Mouse (Mus musculus) heart, adult 11 months (tissue): ENCODE measurements around the gene Shld2.

Source experiments
- DNase-seq: peaks from one replicate; pipeline ENCODE4 v3.0.0; 2022

The Shld2 gene

DNA sequence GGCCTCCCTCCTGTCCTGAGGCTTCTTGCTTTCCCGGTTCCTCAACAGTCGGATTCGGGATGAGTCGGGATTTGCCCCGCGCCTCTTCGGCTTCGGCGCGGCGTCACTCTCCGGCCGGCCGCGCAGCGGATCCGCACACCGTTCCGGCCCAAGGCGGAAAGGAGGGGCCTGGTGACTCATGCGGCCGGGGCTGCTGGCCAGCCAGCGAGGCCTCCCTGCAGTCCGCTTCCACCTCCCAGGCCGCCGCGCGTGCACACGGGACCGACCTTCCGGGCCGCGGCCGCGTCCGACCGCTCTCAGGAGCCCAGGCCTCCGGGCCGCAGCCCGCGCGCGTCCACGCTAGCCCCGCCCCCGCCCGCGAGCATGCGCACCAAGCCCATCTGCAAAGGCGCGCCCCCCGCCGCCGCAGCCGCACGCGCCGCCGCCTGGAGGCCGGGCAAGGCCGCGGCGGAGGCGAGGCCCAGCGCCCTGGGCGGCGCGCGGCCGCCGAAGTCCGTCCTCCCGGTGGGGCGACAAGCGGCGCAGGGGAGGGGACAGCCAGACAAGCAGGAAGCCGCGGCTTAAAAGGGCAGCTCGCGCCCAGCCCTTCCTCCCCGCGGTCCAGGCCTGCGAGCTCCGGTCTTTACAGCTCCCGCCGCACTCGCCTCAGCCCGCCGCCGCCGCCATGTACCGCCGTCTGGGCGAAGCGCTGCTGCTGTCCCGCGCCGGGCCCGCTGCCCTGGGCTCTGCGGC is at the start of gene Shld2, which contains the start of gene Glud1:
Gene Shld2 (minus strand): TSS at position 260 of the 732 bp plus-strand sequence.
Gene Glud1 (plus strand): TSS at position 494 of the 732 bp plus-strand sequence.
- peak; percentile 100 for DNase-seq

DNA sequence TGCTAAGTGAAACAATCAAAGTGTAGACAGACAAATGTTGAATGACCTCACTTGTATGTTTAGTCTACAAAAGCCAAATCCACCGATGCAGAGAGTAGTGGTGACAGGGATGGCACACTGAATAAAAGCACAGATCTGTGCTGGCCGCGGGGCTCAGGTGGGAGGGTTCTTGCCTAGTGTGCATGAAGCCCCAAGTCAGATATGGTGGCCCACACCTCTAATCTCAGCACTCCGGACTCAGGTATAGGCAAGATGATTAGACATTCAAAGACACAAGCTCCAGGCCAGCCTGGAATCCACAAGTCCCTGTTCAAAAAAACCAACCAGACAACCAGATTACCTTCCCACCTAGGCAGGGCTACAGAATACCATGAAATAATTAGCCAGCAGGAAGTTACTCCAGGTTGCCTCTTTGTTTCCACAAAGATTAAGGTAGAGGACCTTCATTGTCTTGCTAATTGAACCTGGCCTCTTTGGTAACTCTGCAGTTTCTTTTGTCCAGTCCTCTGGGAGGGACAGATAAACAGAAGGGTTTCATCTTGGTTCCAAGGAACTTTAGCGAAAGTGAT is 49.5 kb upstream of the Shld2 start:
- DNase-seq: no peak

DNA sequence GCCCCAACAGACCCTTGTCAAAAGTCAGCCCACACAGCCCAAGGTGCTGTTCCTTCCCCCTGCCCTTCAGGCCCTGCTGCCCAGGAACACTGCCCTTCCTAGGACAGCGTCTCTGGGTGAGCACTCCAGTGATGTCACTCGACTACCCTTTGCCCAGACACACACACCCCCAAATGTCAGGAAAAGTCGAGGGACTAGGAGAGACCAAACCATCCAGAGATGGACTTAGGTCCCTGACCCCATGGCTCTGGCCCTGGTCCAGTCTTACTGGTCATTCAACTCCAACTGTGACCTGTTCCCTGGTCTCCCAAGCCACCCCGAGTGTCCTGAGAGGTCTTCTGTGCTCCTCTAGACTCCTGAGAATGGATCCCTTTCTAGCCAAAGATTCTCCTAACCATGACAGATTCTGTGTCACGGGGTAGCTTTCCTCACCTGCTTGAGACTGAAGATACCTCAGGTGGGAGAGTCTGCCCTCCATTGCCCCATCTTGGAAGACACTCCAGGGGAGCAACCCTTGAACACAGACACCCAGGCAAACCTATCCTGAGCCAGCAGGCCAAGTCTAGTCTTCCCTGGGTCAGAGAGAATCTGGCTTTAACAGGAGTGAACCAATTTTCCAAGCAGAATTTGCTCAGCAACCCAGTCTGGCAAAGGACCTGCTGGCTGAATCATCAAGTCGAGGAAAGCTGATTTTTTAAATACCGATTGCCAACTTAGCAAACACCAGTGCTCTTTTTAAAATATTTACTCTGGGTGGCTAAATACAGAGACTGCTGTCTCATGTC is 47.6 kb upstream of the Shld2 start:
- peak; percentile 92 for DNase-seq

DNA sequence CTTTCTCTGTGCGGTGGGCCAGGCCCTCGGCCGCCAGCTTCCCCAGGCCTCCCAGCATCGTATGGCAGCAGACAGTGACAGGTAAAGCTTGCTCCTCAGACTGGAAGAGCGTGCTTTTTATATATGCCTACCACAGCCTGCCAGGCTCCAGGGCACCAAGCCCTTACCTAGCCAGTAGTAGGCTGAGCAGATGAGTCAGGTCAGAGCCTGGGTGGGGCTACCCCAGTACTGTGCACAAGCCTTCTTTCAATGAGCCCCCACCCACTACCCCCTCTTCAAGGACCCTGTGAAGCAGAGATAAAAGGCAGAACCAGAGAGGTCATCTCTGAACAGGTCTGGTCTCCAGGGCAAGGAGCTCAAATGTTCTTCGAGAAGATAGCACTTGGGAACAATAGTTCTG is 45.0 kb upstream of the Shld2 start, which contains the start of gene Fam25c:
Gene Fam25c (minus strand): TSS at position 133 of the 400 bp plus-strand sequence.
- peak; percentile 85 for DNase-seq

DNA sequence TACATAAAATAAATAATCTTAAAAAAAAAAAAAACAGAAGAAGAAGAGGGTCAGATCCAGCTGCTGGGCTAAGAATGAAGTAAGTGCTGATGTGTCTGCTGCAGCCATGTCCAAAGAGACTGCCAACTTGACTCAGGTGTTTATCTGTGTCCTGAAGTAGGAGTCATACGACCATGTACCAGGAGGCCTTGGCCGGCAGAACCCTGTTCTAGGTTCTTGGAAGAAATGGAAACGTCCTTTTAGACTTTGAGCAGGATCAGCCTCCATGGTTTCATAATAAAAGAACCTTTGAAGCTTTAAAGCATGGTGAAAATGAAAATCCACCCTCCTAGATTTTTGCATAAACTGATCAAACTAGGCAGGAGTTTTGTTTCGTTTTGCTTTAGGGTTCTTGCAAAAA is 44.2 kb upstream of the Shld2 start:
- no peak for DNase-seq

DNA sequence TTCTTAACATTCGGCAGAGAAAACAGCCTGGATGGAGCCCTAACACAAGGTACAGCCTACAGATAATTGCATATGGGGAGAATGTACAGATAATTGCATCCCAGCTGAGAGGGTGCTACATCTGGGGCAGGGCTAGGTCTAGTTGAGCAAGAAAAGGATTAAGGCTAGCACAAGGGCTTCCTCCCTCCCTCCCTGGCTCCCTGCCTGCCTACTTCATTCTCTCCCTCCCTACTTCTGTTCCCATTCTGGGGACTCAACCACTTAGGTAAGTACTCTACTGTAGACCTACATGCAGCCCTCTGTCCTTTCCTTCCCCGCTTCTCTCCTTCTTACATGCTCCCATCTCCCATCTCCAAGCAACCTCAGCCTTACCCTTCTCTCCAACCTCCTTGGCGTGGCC is 43.0 kb upstream of the Shld2 start:
- no peak for DNase-seq

DNA sequence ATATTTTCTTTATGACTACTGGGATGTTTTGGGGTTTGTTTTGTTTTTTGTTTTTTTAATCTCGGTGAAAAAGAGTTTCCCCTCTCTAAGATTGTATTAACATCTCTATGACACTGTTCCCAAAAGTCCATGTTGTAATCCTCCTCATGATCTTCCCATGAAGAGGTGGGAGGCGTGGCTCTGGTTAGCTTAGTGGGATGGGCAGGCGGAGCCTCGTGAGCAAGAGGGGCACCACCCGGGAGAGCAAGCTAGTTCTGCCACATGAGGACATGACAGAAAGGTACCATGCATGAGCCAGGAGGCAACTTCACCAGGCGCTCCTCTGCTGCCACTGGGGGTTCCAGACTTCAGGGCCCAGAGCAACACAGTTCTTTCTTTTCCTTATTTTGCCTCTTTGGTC is 42.2 kb upstream of the Shld2 start:
- DNase-seq: peak; percentile 57

DNA sequence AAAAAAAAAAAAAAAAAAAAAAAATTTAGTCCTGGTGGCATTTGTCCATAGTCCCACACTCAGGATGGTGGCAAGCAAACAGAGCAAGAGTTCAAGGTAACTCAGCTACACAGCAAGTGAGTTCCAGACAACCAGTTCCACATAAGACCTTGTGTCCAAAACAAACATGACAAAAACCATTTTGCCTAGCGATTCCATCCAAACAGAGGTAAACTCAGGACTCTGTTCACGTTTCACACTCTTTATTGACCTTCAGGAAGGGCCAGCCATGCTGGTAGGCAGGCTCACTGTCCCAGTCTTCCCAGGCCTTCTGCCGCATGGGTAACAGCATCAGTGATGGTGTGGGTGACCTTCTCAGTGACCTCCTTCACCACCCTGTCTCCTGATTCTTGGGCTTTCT is 41.4 kb upstream of the Shld2 start:
- no peak for DNase-seq

DNA sequence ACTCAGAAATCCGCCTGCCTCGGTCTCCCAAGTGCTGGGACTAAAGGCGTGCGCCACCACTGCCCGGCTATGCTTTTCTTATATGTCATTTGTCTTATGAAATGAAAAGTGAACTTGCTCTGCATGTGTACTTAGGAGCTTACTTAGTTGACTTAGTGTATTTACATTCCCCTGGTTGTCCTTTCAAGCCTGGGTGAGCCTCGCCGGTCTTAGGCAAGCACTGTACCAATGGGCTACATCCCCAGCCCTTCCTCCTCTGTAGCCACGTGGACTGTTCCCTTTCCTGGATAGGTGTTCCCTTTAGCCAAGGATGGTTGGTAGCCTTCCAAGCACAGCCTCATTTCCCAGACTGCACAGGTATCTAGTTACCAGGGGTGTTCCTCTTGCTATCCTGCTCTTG is 38.7 kb upstream of the Shld2 start:
- peak; percentile 71 for DNase-seq

DNA sequence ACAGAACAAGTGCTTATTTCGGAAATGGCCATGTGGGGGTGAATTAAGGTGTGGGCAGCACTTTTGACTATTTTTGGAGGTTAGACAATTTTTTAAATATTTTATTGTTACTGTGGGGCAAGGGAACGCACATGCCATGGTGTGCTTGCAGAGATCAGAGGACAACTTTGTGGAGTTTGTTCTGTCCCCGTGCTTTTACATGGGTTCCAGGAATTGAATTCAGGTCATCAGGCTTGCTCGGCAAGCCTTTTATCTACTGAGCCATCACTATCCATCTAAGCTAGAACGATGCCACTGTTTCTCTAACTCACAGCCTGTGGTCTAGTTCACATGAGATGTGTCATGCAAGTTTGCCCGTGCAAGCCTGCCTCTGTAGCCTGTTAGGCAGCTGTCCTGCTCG is 38.0 kb upstream of the Shld2 start:
- peak; percentile 73 for DNase-seq

DNA sequence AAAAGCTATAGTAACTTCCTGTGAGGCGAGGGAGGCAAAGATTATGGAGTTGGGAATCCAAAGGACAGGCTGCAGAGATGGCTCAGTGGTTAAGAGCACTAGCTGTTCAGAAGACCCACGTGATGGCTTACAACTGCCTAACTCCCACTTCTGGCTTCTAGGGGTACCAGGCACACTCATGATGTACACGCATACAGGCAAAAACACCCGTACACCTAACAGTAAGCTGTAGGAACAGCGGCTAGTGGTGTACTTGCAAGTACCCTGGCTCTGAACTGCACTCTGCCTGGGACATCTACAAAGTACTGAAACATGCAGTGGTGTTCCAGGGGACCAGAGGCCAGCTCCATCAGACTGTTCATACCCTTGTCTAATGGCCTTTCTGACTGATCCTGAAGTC is 36.8 kb upstream of the Shld2 start:
- DNase-seq: peak; percentile 71

DNA sequence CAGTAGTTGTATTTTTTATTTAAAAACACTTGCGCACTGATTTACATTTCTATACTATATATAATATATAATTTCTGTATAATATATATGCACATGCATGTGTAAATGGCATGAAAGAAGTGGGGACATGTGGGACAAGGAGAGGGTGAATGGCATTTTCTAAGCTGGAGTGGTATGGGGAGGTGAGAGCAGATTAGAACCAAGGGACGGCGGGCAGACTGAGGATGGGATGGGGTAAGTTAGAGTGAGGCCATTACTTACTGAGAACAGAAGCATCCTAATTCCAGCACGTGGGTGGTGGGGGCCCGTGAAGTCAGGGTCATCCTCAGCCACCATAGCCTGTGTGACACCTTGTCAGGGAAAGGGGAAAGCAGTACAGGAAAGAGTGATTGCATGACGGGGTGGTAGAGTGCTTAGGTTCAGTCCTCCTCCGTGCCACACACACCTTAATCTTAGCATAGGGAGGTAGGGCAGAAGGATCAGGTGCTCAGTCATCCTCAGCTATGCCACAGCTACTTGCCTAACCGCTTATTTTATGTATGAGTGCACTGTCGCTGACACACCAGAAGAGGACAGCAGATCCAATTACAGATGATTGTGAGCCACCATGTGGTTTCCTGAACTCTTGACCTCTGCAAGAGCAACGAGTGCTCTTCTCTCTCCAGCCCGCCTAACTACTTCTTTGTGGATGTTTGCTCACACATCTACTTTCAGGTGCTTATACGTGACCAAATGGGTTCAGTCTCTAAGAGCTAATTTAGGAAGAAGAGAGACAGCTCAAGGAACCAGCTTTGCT is 35.7 kb upstream of the Shld2 start:
- no peak for DNase-seq

DNA sequence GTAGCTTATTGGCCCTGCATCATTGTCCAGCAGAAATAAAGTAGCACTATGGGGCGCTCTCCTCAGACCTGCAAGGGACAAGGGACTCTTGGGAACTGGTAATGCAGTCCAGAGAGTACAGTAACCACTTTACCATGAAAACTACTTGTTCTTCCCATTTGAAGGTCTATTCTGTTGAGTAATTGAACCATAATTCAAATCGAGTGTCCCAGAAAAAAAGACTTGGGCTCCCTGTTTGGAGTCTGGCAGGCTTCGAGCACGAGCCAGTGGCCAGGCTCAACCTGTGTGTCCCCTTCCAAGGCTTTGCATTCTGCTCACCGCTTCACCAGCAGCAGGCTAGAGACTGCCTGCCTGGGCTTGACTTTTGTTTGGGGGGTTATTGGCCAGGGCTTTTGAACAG is 34.1 kb upstream of the Shld2 start:
- DNase-seq: peak; percentile 66

DNA sequence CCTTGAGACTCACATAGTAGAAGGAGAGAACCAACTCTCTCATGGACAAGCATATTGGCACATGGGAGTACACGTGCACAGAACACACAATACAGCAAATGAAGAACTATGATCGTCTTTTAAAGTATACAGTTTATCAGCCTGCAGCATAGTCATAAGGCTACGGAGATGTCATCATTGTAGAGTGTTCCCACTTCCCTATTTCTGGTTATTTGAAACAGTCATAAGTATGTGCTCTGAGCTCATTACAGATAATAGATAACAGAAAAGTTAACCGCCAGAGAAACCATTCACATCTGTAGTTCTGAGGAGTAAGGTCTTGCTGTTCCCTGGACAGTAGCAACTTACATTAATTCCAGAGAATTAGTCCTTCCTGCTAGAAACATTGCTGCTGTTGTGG is 32.8 kb upstream of the Shld2 start:
- peak; percentile 83 for DNase-seq

DNA sequence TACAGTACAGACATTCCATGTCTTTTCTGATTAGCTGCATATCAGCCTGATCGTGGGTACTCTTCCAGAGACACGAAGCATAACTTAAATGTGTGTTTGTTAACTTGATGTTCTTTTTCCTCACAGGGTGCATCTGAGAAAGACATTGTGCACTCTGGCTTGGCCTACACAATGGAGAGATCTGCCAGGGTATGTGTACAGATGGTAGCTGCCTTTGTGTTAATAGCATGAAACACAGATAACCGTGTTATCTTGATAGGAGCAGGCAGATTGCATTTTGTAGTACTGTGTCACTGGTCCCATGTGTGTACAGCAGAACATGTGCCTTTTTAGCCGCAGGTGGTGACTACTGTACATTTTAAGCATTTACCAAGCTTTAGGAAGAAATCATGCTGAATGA is 31.7 kb upstream of the Shld2 start:
- DNase-seq: peak; percentile 6

DNA sequence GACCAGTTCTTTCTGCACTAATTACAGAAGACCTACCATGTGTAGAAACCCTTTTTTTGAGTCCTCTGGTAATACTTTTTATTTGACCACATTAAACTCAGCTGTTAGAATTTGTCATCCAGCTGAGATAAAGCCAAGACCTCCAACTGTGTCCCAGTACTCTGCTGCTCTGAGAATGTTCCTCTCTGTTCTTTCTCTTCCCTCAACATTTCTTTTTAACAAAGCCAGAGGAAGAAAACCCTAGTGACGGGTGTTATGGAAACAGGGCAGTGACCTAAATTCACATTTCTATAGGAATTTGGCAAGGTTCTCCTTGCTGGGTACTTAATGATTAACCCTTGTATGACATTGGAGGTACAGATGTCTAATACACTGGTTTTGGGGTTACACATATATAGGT is 29.2 kb upstream of the Shld2 start:
- no peak for DNase-seq

DNA sequence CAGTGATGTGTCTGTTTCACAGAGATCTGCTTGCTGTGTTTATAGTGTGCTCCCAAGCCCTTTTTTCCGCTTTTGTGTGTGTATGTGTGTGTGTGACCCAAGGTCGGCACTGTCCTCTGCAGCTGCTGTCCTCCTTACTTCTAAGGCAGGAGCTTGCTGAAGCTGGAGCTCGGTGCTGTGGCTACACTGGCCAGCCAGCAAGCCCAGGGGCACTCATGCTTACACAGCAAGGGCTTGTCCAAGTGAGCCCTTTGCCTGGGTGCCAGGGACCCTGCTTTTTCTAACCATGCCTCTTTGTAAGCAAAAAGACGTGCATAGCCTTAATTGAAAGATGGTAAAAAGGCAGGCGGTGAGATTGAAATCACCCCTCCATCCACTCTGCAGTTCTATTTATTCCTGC is 22.2 kb upstream of the Shld2 start:
- DNase-seq: peak; percentile 81

DNA sequence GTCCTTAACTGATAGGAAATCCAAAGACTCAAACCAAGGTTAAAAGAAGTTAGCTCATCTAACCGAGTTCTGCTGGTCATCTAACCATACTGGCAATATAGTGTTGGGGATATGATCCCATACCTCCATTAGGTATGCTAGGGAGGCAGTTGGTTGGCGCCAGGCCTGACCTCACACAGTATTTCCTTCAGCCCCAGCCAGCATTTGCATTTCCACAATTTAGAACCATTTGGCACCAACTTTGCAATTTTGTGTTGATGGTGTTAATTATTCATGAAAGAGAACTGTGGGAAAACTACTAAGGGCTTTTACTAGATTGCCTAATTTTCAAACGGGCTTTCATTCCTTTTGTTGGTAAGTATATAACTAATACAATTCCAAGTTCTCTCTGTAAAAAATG is 21.6 kb upstream of the Shld2 start:
- no peak for DNase-seq

DNA sequence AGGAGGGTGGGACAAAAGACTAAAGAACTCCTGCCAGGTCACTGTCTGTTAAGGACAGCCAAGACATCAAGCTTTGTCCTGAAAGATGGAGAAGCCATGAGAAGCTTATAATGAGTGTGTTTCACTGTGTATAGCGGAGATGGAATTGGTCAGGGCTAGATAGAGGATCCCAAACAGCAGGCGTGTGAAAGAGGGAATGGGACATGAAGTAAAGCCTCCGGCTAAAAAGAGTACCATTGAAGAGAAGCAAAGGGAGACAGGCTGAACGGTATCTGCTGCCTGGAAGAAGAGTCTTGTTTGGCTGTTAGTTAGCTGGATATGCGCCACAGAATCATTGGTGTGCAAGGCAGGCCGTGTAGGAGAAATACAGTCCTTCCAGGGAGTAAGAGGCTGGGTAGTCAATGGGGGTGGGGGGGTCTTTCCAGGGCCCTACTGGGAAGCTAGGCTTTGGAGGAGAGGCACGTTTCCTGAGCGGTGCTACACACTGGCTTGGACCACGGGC is 20.4 kb upstream of the Shld2 start:
- peak; percentile 23 for DNase-seq

DNA sequence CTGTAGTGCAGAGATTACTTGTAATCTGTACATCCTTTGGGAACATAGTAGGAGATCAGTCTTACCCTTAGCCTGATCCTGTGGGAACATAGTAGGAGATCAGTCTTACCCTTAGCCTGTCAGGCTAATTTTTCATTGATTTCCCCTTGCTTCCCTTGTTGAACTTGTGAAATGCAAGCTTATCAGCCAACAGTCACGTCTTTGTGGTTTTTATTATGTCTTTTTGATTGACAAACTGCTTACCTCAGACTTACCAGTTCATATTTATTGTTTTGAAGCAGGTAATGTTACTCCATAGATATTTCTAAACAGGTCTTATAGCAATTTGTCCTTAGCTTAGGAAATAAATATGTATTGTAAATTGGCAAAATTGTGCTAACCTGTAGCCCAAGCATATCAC is 17.3 kb upstream of the Shld2 start:
- DNase-seq: no peak

DNA sequence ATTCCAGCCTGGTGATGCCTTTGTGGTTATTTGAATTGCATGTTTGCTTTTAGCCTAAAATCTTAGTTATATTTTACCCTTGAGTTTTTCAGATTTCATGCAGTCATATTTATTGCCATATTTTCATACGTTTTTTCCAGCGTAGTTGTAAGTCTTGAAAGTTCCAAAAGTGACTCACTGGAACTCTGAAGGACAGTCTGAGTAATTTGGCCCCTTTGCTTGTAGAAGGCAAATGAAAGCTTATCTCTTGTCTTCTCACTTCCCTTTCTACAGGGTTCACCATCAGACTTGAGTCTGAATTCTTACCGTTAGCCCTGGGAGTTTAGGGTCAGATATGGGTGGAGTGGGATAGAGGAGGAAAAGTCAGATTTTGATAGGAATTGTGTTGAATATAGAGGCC is 16.3 kb upstream of the Shld2 start:
- no peak for DNase-seq

DNA sequence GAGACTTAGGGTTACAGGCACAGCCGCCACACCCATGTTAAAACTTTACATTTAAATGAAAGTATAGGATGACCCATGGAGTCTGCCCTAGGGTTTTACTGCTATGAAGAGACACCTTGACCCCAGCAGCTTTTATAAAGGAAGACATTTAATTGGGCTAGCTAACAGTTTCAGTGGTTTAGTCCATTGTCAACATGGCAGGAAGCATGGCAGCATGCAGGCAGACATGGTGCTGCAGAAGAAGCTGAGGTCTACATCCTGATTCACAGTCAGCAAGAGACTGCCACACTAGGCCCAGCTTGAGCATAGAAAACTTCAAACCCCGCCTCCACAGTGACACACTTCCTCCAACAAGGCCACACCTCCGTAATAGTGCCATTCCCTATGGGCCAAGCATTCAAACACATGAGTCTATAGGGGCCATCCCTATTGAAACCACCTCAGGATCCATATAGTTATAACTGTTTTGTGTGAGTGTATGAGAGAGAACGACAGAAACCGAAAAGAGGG is 13.3 kb upstream of the Shld2 start:
- peak; percentile 77 for DNase-seq

DNA sequence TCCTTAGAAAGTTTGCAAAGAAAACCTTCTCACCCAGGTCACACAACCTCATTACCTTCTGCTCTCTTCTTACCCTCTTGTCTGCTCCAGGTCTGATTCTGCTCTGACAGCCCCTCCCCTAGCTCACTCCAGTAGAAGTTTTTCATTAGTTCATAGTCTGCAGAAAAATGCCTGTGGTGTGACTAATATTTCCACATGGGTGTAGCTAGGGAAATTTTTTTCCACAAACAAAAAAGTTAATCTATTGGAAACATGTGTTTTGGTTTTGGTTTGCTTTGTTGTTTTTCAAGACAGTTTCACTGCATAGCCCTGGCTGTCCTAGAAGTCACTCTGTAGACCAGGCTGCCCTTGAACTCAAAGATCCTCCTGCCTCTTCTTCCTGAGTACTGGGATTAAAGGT is 7.8 kb upstream of the Shld2 start:
- no peak for DNase-seq
